Mouse (Mus musculus) spleen, adult 2 months (tissue): ENCODE measurements around the gene Gm20747. TPM values are rescaled to one million over a fixed set of nuclear protein-coding genes. Genes with fewer than 3 reads are reported as not detected.
"Not testable (repeated sequence)": the region's sequence is repeated elsewhere in the genome, so short reads cannot be mapped to it uniquely, and the experiment has no call there.

ENCODE experiments used
- DNase-seq, 2 experiments: peaks; one replicate each; pipeline versions ENCODE4 v3.0.0 to v3.0.0-alpha.2; 2012 to 2021; ENCODE audit warnings: low spot score in 2 of 2, low read depth in 1 of 2
- H3K27ac ChIP-seq: fragments of 200-500 bp; 2 replicates; pipeline ENCODE4 v1.5.1; 2012; ENCODE audit warnings: low read length, inconsistent platforms; ENCODE audit not compliant: insufficient read depth
- H3K27me3 ChIP-seq: fragments of 200-500 bp; 2 replicates; pipeline ENCODE4 v1.6.1; 2012; ENCODE audit warnings: mild to moderate bottlenecking, moderate library complexity, low read length, inconsistent platforms; ENCODE audit not compliant: control insufficient read depth, insufficient read depth
- H3K36me3 ChIP-seq: fragments of 200-500 bp; 2 replicates; pipeline ENCODE4 v1.6.1; 2012; ENCODE audit warnings: mild to moderate bottlenecking, low read length, inconsistent platforms; ENCODE audit not compliant: control insufficient read depth, insufficient read depth
- H3K4me1 ChIP-seq: fragments of 200-500 bp; 2 replicates; pipeline ENCODE4 v1.6.1; 2011; ENCODE audit warnings: inconsistent platforms; ENCODE audit not compliant: control insufficient read depth, insufficient read depth, insufficient read length
- H3K4me3 ChIP-seq: fragments of 200-500 bp; 2 replicates; pipeline ENCODE4 v1.5.1; 2011; ENCODE audit warnings: mild to moderate bottlenecking, inconsistent platforms; ENCODE audit not compliant: insufficient read depth, insufficient read length; ENCODE audit errors: extremely low read depth
- WGBS: fragments of 180-500 bp; shearing (Covaris S2); methylation state at CpG from one replicate; pipeline ENCODE4 v1.1.7; 2018; 5-methylcytosine and 5-hydroxymethylcytosine counted together
- polyA plus RNA-seq: library from polyadenylated mRNA; depleted of rRNA; stranded (reverse); fragments of >200 nt; gene quantifications from 2 replicates; pipeline ENCODE4 v1.2.3, GENCODE M21; 2012; rRNA removed

The Gm20747 gene
- not detected in 2 replicates for polyA plus RNA-seq

DNA sequence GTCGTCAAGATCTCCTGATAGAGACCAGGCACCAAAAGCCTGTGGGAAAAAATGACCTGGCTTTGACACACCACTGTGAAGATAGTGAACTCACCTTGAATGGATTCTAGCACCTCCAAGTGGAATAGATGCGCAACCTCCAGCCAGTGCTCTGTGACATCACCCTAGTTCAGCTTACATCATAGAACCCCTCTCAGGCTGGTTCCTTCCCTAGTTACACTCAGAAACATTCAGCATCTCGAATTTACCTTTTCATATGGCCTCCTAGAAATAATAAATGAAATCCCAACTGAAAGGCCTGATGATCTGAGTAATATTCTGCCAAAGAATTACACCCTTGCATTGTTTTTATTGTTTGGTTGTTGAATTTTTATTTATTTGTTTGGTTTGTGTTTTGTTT is at the start of gene Gm20747:
TSS of gene Gm20747 (minus strand) at position 101 of the 400 bp plus-strand sequence.
- DNase-seq, H3K4me1 ChIP-seq, H3K27ac ChIP-seq, H3K27me3 ChIP-seq, H3K36me3 ChIP-seq, H3K4me3 ChIP-seq: not testable (repeated sequence)
- WGBS: no CpG with 5 or more reads among the region's 3 CpGs
